Mouse (Mus musculus) intestine, embryonic 16.5 days (tissue): Measurements from ENCODE around the gene Prph2. TPM values are rescaled to one million over a fixed set of nuclear protein-coding genes. Genes with fewer than 3 reads are reported as not detected.

Experiments
- ATAC-seq: fragments of 200-750 bp; cut with Nextera tagmentation; 2 replicates; pipeline ENCODE4 v1.8.0; 2017; ENCODE audit warnings: moderate TSS enrichment, moderate library complexity
- H3K27ac ChIP-seq: fragments of 300-500 bp; sonication (generic); 2 replicates; pipeline ENCODE4 v1.5.1; 2014; ENCODE audit warnings: mild to moderate bottlenecking, low read length
- H3K27me3 ChIP-seq: fragments of 300-500 bp; sonication (generic); replicated peaks from 2 replicates; pipeline ENCODE4 v1.6.1; 2014; ENCODE audit warnings: low read length, control low read depth, mixed read lengths; ENCODE audit not compliant: control insufficient read depth, insufficient read depth
- H3K36me3 ChIP-seq: fragments of 300-500 bp; sonication (generic); 2 replicates; pipeline ENCODE4 v1.6.1; 2014; ENCODE audit warnings: low read length, control low read depth; ENCODE audit not compliant: control insufficient read depth, insufficient read depth
- H3K4me1 ChIP-seq: fragments of 300-500 bp; sonication (generic); 2 replicates; pipeline ENCODE4 v1.6.1; 2014; ENCODE audit warnings: low read length, control low read depth, mixed read lengths; ENCODE audit not compliant: control insufficient read depth, insufficient read depth
- H3K4me2 ChIP-seq: fragments of 300-500 bp; sonication (generic); 2 replicates; pipeline ENCODE4 v1.6.1; 2014; ENCODE audit warnings: low read depth, low read length, control low read depth
- H3K4me3 ChIP-seq: fragments of 300-500 bp; sonication (generic); 2 replicates; pipeline ENCODE4 v1.5.1; 2014; ENCODE audit warnings: mild to moderate bottlenecking, low read length
- H3K9ac ChIP-seq: fragments of 300-500 bp; sonication (generic); 2 replicates; pipeline ENCODE4 v1.6.1; 2014; ENCODE audit warnings: low read depth, low read length
- H3K9me3 ChIP-seq: fragments of 300-500 bp; sonication (generic); 2 replicates; pipeline ENCODE4 v1.6.1; 2016; ENCODE audit warnings: low read length, control low read depth; ENCODE audit not compliant: control insufficient read depth
- WGBS: fragments of 180-500 bp; shearing (Covaris S2); extraction: QIAGEN DNeasy Blood & Tissue Kit; methylation state at CpG from one replicate; pipeline ENCODE4 v1.1.7; 2014; 5-methylcytosine and 5-hydroxymethylcytosine counted together
- polyA plus RNA-seq: library from polyadenylated mRNA; unstranded; fragments of >200 nt; fragmentation: Nextera tagmentation; extraction: Ambion mirVana; gene quantifications from 2 replicates; pipeline ENCODE4 v1.2.1, GENCODE M21; 2015

Prph2 gene
- polyA plus RNA-seq, 1 experiment from 2014 or later = not detected

DNA sequence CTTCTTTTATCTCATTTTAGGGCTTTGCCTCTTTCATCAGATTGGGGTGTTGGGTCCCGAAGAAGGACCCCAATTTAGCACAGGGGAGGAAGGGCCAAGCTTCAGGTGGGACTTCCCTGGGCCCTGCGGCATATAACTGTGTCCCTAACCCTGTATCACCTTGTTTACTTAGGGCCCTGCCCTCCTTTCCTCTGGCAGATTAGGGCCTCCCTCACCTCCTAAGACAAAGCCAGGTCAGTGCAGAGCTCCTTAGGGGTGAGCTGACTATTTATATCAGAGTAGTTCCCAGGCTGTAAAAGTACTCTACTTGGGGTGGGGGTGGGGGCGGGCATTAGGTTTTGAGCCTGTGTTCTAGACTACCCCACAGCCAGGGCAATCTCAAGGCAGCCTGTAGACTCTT, 4.9 kb downstream of the Prph2 start:
- no peaks in the 10 kb centered on the region for H3K9me3 ChIP-seq
- H3K4me1 ChIP-seq = peaks cover 2% of the 10 kb centered on the region; the same call in 1 of the 2 replicates
- no peak overlapping the region for H3K9ac ChIP-seq
- no peak for ATAC-seq
- no peaks in the 10 kb centered on the region for H3K27me3 ChIP-seq
- WGBS = 50% methylated on average over 3 of the region's 3 CpGs
- H3K27ac ChIP-seq = no peak overlapping the region
- no peak overlapping the region for H3K4me3 ChIP-seq
- no peak overlapping the region for H3K4me2 ChIP-seq
- H3K36me3 ChIP-seq = no peaks in the 10 kb centered on the region

DNA sequence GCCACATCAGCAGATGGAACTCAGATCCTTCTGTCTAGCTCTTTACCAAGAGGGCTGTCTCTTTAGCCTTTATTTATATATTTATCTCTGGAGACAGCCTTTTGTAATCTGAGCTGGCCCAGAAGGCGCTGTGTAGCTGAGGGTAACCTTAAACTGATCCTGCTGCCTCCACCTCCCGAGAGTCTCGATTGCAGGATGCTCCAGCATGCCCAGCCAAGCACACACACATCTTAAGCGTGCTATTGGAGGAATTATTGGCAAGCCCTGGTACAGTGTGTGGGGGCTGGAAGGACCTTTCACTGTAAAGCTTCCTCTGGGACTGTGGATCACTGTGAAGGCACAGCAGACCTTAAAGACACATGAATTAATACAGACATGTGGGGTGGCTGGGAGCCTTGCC, 8.7 kb downstream of the Prph2 start:
- ATAC-seq = no peak
- WGBS = 26% methylated on average over 4 of the region's 4 CpGs
- H3K36me3 ChIP-seq = no peaks in the 10 kb centered on the region
- no peaks in the 10 kb centered on the region for H3K27me3 ChIP-seq
- no peak overlapping the region for H3K4me2 ChIP-seq
- H3K4me1 ChIP-seq = peaks cover 2% of the 10 kb centered on the region; the same call in 1 of the 2 replicates
- no peak overlapping the region for H3K9ac ChIP-seq
- no peaks in the 10 kb centered on the region for H3K9me3 ChIP-seq
- H3K4me3 ChIP-seq = no peak overlapping the region
- H3K27ac ChIP-seq = no peak overlapping the region

DNA sequence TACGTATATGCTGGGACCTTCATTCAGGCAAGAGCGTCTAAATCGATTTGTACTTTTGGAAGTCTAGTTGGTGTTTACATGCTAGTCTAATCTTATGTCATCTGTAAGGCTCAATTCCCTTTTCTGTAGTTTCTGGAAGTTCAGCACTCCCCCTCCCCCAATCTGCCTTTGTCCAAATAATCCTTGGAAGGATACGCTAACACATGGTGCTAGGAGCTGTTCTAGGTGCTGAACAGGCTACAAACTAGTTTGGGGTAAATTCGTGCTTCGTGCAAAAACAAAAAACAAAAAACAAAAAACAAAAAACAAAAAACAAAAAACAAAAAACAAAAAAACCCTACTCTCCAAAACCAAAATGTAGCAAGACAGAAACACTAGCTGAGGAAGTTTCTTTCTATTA, 10.6 kb downstream of the Prph2 start:
- no peak overlapping the region for H3K4me2 ChIP-seq
- no peaks in the 10 kb centered on the region for H3K4me1 ChIP-seq
- no peak overlapping the region for H3K27ac ChIP-seq
- H3K36me3 ChIP-seq = no peaks in the 10 kb centered on the region
- no peak overlapping the region for H3K9ac ChIP-seq
- 57% methylated on average over 6 of the region's 6 CpGs for WGBS
- no peak overlapping the region for H3K4me3 ChIP-seq
- no peaks in the 10 kb centered on the region for H3K9me3 ChIP-seq
- no peaks in the 10 kb centered on the region for H3K27me3 ChIP-seq
- ATAC-seq = no peak

GRCm38 (mm10) chr17:46926192-46926591, 15.9 kb downstream of the Prph2 start:
- H3K9ac ChIP-seq = no peak overlapping the region
- ATAC-seq = no peak
- H3K9me3 ChIP-seq = no peaks in the 10 kb centered on the region
- H3K27me3 ChIP-seq = no peaks in the 10 kb centered on the region
- no peak overlapping the region for H3K4me2 ChIP-seq
- H3K36me3 ChIP-seq = 0 out of 2 replicates have a peak, but pooled peaks cover 3% of the 10 kb centered on the region
- no peaks in the 10 kb centered on the region for H3K4me1 ChIP-seq
- WGBS = 63% methylated on average over 6 of the region's 6 CpGs
- no peak overlapping the region for H3K4me3 ChIP-seq
- no peak overlapping the region for H3K27ac ChIP-seq

- 57% methylated on average over 3 of the region's 3 CpGs for WGBS
- ATAC-seq = no peak
- Histone ChIP-seq H3K27me3 (no peaks in the 10 kb centered on the region), H3K36me3 (peaks cover 4% of the 10 kb centered on the region; the same call in 1 of the 2 replicates), H3K9me3 (no peaks in the 10 kb centered on the region), H3K4me3 (no peak overlapping the region), H3K4me1 (no peaks in the 10 kb centered on the region), H3K4me2 (no peak overlapping the region), H3K27ac (no peak overlapping the region), H3K9ac (no peak overlapping the region)
Measured at GRCm38 (mm10) chr17:46926941-46927340, 16.7 kb downstream of the Prph2 start.

DNA sequence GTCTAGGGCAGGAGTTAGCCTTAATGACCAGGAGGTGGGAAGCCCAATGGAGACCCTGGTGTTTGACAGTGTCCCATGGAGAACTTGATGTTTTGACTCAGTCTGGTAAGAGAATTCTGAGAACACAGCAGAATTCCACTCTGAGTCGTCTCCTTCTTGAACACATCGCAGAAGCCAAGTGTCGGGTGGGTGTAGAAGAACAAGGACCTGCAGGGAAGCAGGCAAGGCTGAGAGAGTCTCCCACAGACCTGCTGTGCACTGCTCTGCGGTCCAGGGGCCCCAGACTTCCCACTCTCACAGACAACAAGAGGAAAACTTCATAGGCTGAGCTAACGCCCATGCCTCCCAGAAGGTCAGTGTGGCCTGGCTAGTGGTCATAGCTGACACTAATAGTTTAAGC, 17.5 kb downstream of the Prph2 start:
- Histone ChIP-seq H3K4me3 (no peak overlapping the region), H3K27ac (no peak overlapping the region), H3K4me1 (no peaks in the 10 kb centered on the region), H3K9ac (no peak overlapping the region), H3K4me2 (no peak overlapping the region), H3K9me3 (no peaks in the 10 kb centered on the region), H3K36me3 (peaks cover 10% of the 10 kb centered on the region; the same call in 1 of the 2 replicates), H3K27me3 (no peaks in the 10 kb centered on the region)
- no peak for ATAC-seq
- 89% methylated on average over 5 of the region's 5 CpGs for WGBS

- Histone ChIP-seq H3K27ac (no peak overlapping the region), H3K36me3 (peaks cover 19% of the 10 kb centered on the region), H3K9ac (no peak overlapping the region), H3K4me1 (no peaks in the 10 kb centered on the region), H3K27me3 (no peaks in the 10 kb centered on the region), H3K9me3 (no peaks in the 10 kb centered on the region), H3K4me3 (no peak overlapping the region), H3K4me2 (no peak overlapping the region)
- ATAC-seq = no peak; the same call in 1 of the 2 replicates
- 83% methylated on average over 12 of the region's 12 CpGs for WGBS
Measured at GRCm38 (mm10) chr17:46929277-46929676, 19.0 kb downstream of the Prph2 start.

- peaks cover 22% of the 10 kb centered on the region for H3K36me3 ChIP-seq
- H3K4me3 ChIP-seq = no peak overlapping the region
- H3K4me2 ChIP-seq = no peak overlapping the region
- no peaks in the 10 kb centered on the region for H3K4me1 ChIP-seq
- H3K27ac ChIP-seq = no peak overlapping the region
- no peaks in the 10 kb centered on the region for H3K27me3 ChIP-seq
- 87% methylated on average over 7 of the region's 7 CpGs for WGBS
- H3K9me3 ChIP-seq = no peaks in the 10 kb centered on the region
- no peak overlapping the region for H3K9ac ChIP-seq
- ATAC-seq = no peak
Measured at GRCm38 (mm10) chr17:46929897-46930296, 19.6 kb downstream of the Prph2 start.

DNA sequence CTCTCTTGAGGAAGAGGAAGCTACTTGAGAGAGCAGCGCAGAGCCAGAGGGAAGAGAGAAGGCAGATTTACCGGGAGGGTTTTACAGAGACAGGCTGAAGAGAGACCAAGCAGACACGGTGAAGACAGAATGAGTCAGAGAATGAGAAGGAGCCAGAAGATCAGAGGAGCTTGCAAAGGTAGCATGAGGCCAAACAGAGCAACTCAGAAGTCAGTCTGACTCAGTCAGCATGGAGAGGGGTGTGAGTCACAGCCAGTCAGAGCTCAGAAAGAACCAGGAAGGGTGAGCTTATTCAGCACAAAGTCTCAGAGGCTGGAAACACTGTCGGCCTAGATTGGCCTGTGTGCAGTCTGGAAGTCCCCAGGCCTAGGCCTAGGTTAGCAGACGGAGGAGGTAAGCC, 22.7 kb downstream of the Prph2 start:
- Histone ChIP-seq H3K4me2 (no peak overlapping the region), H3K27me3 (no peaks in the 10 kb centered on the region), H3K4me3 (no peak overlapping the region), H3K9ac (no peak overlapping the region), H3K27ac (no peak overlapping the region), H3K36me3 (peaks cover 28% of the 10 kb centered on the region), H3K4me1 (no peaks in the 10 kb centered on the region), H3K9me3 (no peaks in the 10 kb centered on the region)
- ATAC-seq = no peak
- 92% methylated on average over 5 of the region's 5 CpGs for WGBS
